Mouse (Mus musculus) cerebellum, adult 2 months (tissue): ENCODE data around the gene Dok4. TPM values are rescaled to one million over a fixed set of nuclear protein-coding genes. Genes with fewer than 3 reads are reported as not detected.

Source experiments
- DNase-seq, 2 experiments: peaks; one replicate each; pipeline ENCODE4 v3.0.0; 2021
- H3K27ac ChIP-seq: fragments of 200-500 bp; 2 replicates; pipeline ENCODE4 v1.5.1; 2012; ENCODE audit warnings: low read length, control low read depth, inconsistent platforms; ENCODE audit not compliant: insufficient read depth
- H3K27me3 ChIP-seq: fragments of 200-500 bp; 2 replicates; pipeline ENCODE4 v1.6.1; 2012; ENCODE audit warnings: inconsistent platforms, mild to moderate bottlenecking, low read length, moderate library complexity; ENCODE audit not compliant: control insufficient read depth, insufficient read depth
- H3K4me1 ChIP-seq: fragments of 200-500 bp; 2 replicates; pipeline ENCODE4 v1.6.1; 2011; ENCODE audit warnings: low read length; ENCODE audit not compliant: control insufficient read depth, insufficient read depth
- H3K4me3 ChIP-seq: fragments of 200-500 bp; replicated peaks from 2 replicates; pipeline ENCODE3; 2011; ENCODE audit warnings: mild to moderate bottlenecking, low read depth, low read length, control low read depth; ENCODE audit not compliant: insufficient read depth
- CTCF ChIP-seq: fragments of 200-500 bp; IDR thresholded peaks from 2 replicates; pipeline ENCODE4 v1.5.1; 2011; ENCODE audit warnings: low read depth, mild to moderate bottlenecking, control low read depth, low read length, moderate library complexity, borderline replicate concordance; ENCODE audit not compliant: insufficient read depth
- POLR2A ChIP-seq: fragments of 200-500 bp; IDR thresholded peaks from 2 replicates; pipeline ENCODE4 v1.6.1; 2011; ENCODE audit warnings: low read length, control low read depth, borderline replicate concordance; ENCODE audit not compliant: insufficient read depth
- WGBS: fragments of 180-500 bp; shearing (Covaris S2); methylation state at CpG from one replicate; pipeline ENCODE4 v1.1.7; 2018; 5-methylcytosine and 5-hydroxymethylcytosine counted together
- polyA plus RNA-seq: library from polyadenylated mRNA; depleted of rRNA; stranded (reverse); fragments of >200 nt; gene quantifications from 2 replicates; pipeline ENCODE4 v1.2.3, GENCODE M21; 2012; rRNA removed

Dok4 gene
- polyA plus RNA-seq = 12.1 and 12.5 TPM in 2 replicates

GRCm38 (mm10) chr8:94876197-94876730, at the start of gene Dok4:
Dok4 (minus strand) TSS chr8:94876330.
- WGBS = under 1% methylated on average over 36 of the region's 37 CpGs
- peak; percentile 68 to 76 for DNase-seq

GRCm38 (mm10) chr8:94923405-94923804, 47.3 kb upstream of the Dok4 start, which contains the start of gene Adgrg5:
Adgrg5 (plus strand) TSS chr8:94923694.
- TF ChIP-seq POLR2A (no peak), CTCF (no peak)
- no peak within 1 kb of the TSS for H3K27ac ChIP-seq
- no peak within 1 kb of the TSS for H3K4me3 ChIP-seq
- 43% methylated on average over 8 of the region's 8 CpGs for WGBS
- no peaks in the 10 kb centered on the region for H3K4me1 ChIP-seq
- no peaks in the 10 kb centered on the region for H3K27me3 ChIP-seq
- DNase-seq = no peak

More at GRCm38 (mm10) chr8:94876197-94876730, at the start of gene Dok4:
- Histone ChIP-seq H3K4me3 (peak within 1 kb of the TSS; percentile 70), H3K27me3 (no peaks in the 10 kb centered on the region), H3K4me1 (peaks cover 6% of the 10 kb centered on the region), H3K27ac (no peak within 1 kb of the TSS)
- no peak for TF ChIP-seq CTCF
- TF ChIP-seq POLR2A = no peak

- TF ChIP-seq POLR2A (no peak), CTCF (no peak)
- no peaks in the 10 kb centered on the region for H3K4me1 ChIP-seq
- H3K4me3 ChIP-seq = no peak overlapping the region
- no peak overlapping the region for H3K27ac ChIP-seq
- no peaks in the 10 kb centered on the region for H3K27me3 ChIP-seq
- DNase-seq = no peak
- WGBS = 30% methylated on average over 8 of the region's 8 CpGs
Observed at GRCm38 (mm10) chr8:94922602-94923001, 46.5 kb upstream of the Dok4 start.

- Histone ChIP-seq H3K27me3 (no peaks in the 10 kb centered on the region), H3K4me3 (no peak overlapping the region), H3K4me1 (no peaks in the 10 kb centered on the region), H3K27ac (no peak overlapping the region)
- WGBS = 64% methylated on average over 6 of the region's 6 CpGs
- no peak for DNase-seq
- TF ChIP-seq CTCF (no peak), POLR2A (no peak)
Observed at GRCm38 (mm10) chr8:94922176-94922575, 46.0 kb upstream of the Dok4 start.

- Histone ChIP-seq H3K4me1 (no peaks in the 10 kb centered on the region), H3K4me3 (no peak overlapping the region), H3K27ac (no peak overlapping the region), H3K27me3 (no peaks in the 10 kb centered on the region)
- TF ChIP-seq CTCF (no peak), POLR2A (no peak)
- DNase-seq = no peak
Observed at GRCm38 (mm10) chr8:94919256-94919655, 43.1 kb upstream of the Dok4 start.

- Histone ChIP-seq H3K4me3 (peak within 1 kb of the TSS; percentile 31), H3K4me1 (no peaks in the 10 kb centered on the region; the same call in 1 of the 2 replicates), H3K27me3 (no peaks in the 10 kb centered on the region; the same call in 1 of the 2 replicates), H3K27ac (no peak within 1 kb of the TSS)
- TF ChIP-seq POLR2A = no peak
- no peak for TF ChIP-seq CTCF
- DNase-seq = no peak
- 4% methylated on average over 48 of the region's 51 CpGs for WGBS
Observed at GRCm38 (mm10) chr8:94917851-94918495, 41.8 kb upstream of the Dok4 start, which contains the start of gene Ccdc102a. Ccdc102a (minus strand) TSS chr8:94918098.

GRCm38 (mm10) chr8:94917352-94917751, 41.2 kb upstream of the Dok4 start:
- under 1% methylated on average over 27 of the region's 27 CpGs for WGBS
- TF ChIP-seq CTCF (peak; percentile 18; the same call in 1 of the 2 replicates), POLR2A (no peak)
- peak overlapping the region; percentile 31 for H3K4me3 ChIP-seq
- no peaks in the 10 kb centered on the region; the same call in 1 of the 2 replicates for H3K4me1 ChIP-seq
- H3K27me3 ChIP-seq = no peaks in the 10 kb centered on the region; the same call in 1 of the 2 replicates
- no peak overlapping the region for H3K27ac ChIP-seq
- peak; percentile 42 to 56 for DNase-seq

GRCm38 (mm10) chr8:94916960-94917324, 40.8 kb upstream of the Dok4 start:
- Histone ChIP-seq H3K4me1 (no peaks in the 10 kb centered on the region; the same call in 1 of the 2 replicates), H3K4me3 (peak overlapping the region; percentile 31), H3K27me3 (no peaks in the 10 kb centered on the region; the same call in 1 of the 2 replicates), H3K27ac (no peak overlapping the region)
- TF ChIP-seq POLR2A = no peak
- TF ChIP-seq CTCF = no peak
- no peak for DNase-seq
- 18% methylated on average over 10 of the region's 10 CpGs for WGBS
